Mouse (Mus musculus): ENCODE results near the gene Frmd4a. TPM values are rescaled to one million over a fixed set of nuclear protein-coding genes. Genes with fewer than 3 reads are reported as not detected.

Gene Frmd4a
- total and polyA plus RNA-seq, 3 experiments = 10.4 to 21.0 (median 20.0) TPM

GRCm38 (mm10) chr2:4507887-4508615 lies 490.5 kb downstream of the Frmd4a start:
- no peak overlapping the region for H3K9ac ChIP-seq (ENCODE audit: low read depth, low read length)
- no peaks in the 10 kb centered on the region for H3K36me3 ChIP-seq (ENCODE audit: control insufficient read depth, insufficient read depth, low read length)
- H3K27me3 ChIP-seq (ENCODE audit: control insufficient read depth, insufficient read depth, low read length) = no peaks in the 10 kb centered on the region
- H3K4me3 ChIP-seq = no peak overlapping the region
- no peaks in the 10 kb centered on the region for H3K79me2 ChIP-seq (replicated peaks; ENCODE audit: control insufficient read depth, insufficient read depth, low read length)
- H3K27ac ChIP-seq = no peak overlapping the region
- H3K4me1 ChIP-seq (ENCODE audit: control insufficient read depth, insufficient read depth, low read length) = peaks cover 9% of the 10 kb centered on the region
- intact Hi-C loops (cut with DNase I) = no loop called here
- no peak for DNase-seq
- 86% methylated on average over 13 of the region's 13 CpGs for WGBS
- TF ChIP-seq EP300 (IDR thresholded peaks at IDR 0.05; ENCODE audit: insufficient read depth, low read depth, low read length) (no peak), CTCF (IDR thresholded peaks at IDR 0.05) (no peak), POLR2A (IDR thresholded peaks at IDR 0.05; ENCODE audit: insufficient read depth, low read depth, low read length) (no peak)

GRCm38 (mm10) chr2:4508959-4509615 lies 491.6 kb downstream of the Frmd4a start:
- H3K79me2 ChIP-seq (replicated peaks; ENCODE audit: control insufficient read depth, insufficient read depth, low read length) = no peaks in the 10 kb centered on the region
- intact Hi-C loops (cut with DNase I) = no loop called here
- no peak overlapping the region; the same call in 1 of the 2 replicates for H3K27ac ChIP-seq
- H3K4me3 ChIP-seq = no peak overlapping the region
- 52% methylated on average over 10 of the region's 10 CpGs for WGBS
- peaks cover 8% of the 10 kb centered on the region for H3K4me1 ChIP-seq (ENCODE audit: control insufficient read depth, insufficient read depth, low read length)
- no peak for DNase-seq
- H3K9ac ChIP-seq (ENCODE audit: low read depth, low read length) = no peak overlapping the region
- no peaks in the 10 kb centered on the region for H3K27me3 ChIP-seq (ENCODE audit: control insufficient read depth, insufficient read depth, low read length)
- TF ChIP-seq EP300 (IDR thresholded peaks at IDR 0.05; ENCODE audit: insufficient read depth, low read depth, low read length) (no peak), CTCF (IDR thresholded peaks at IDR 0.05) (no peak), POLR2A (IDR thresholded peaks at IDR 0.05; ENCODE audit: insufficient read depth, low read depth, low read length) (no peak)
- H3K36me3 ChIP-seq (ENCODE audit: control insufficient read depth, insufficient read depth, low read length) = no peaks in the 10 kb centered on the region

- 59% methylated on average over 5 of the region's 5 CpGs for WGBS
- Histone ChIP-seq H3K36me3 (ENCODE audit: control insufficient read depth, insufficient read depth, low read length) (no peaks in the 10 kb centered on the region), H3K9ac (ENCODE audit: low read depth, low read length) (no peak overlapping the region), H3K4me3 (no peak overlapping the region), H3K4me1 (ENCODE audit: control insufficient read depth, insufficient read depth, low read length) (peaks cover 6% of the 10 kb centered on the region), H3K27me3 (ENCODE audit: control insufficient read depth, insufficient read depth, low read length) (no peaks in the 10 kb centered on the region), H3K79me2 (replicated peaks; ENCODE audit: control insufficient read depth, insufficient read depth, low read length) (no peaks in the 10 kb centered on the region), H3K27ac (0 out of 2 replicates have a peak overlapping the region, but pooled peaks have one; percentile 16)
- intact Hi-C loops (cut with DNase I) = no loop called here
- no peak for DNase-seq
- TF ChIP-seq EP300 (IDR thresholded peaks at IDR 0.05; ENCODE audit: insufficient read depth, low read depth, low read length) (no peak), POLR2A (IDR thresholded peaks at IDR 0.05; ENCODE audit: insufficient read depth, low read depth, low read length) (no peak), CTCF (IDR thresholded peaks at IDR 0.05) (no peak)
These were observed 492.2 kb downstream of the Frmd4a start for GRCm38 (mm10) chr2:4509739-4510138.

- no peaks in the 10 kb centered on the region for H3K36me3 ChIP-seq (ENCODE audit: control insufficient read depth, insufficient read depth, low read length)
- no peak for DNase-seq
- H3K4me1 ChIP-seq (ENCODE audit: control insufficient read depth, insufficient read depth, low read length) = peaks cover 6% of the 10 kb centered on the region
- no peak for TF ChIP-seq POLR2A (IDR thresholded peaks at IDR 0.05; ENCODE audit: insufficient read depth, low read depth, low read length)
- no peak for TF ChIP-seq EP300 (IDR thresholded peaks at IDR 0.05; ENCODE audit: insufficient read depth, low read depth, low read length)
- TF ChIP-seq CTCF (IDR thresholded peaks at IDR 0.05) = no peak
- intact Hi-C loops (cut with DNase I) = no loop called here
- no peak overlapping the region for H3K4me3 ChIP-seq
- H3K27me3 ChIP-seq (ENCODE audit: control insufficient read depth, insufficient read depth, low read length) = no peaks in the 10 kb centered on the region
- H3K79me2 ChIP-seq (replicated peaks; ENCODE audit: control insufficient read depth, insufficient read depth, low read length) = no peaks in the 10 kb centered on the region
- 76% methylated on average over 11 of the region's 11 CpGs for WGBS
- H3K27ac ChIP-seq = 0 out of 2 replicates have a peak overlapping the region, but pooled peaks have one; percentile 16
- H3K9ac ChIP-seq (ENCODE audit: low read depth, low read length) = no peak overlapping the region
These were observed 492.9 kb downstream of the Frmd4a start for GRCm38 (mm10) chr2:4510208-4511079.

- 88% methylated on average over 2 of the region's 2 CpGs for WGBS
These were observed 493.5 kb downstream of the Frmd4a start for GRCm38 (mm10) chr2:4511080-4511386.

More at GRCm38 (mm10) chr2:4511080-4511386, 493.5 kb downstream of the Frmd4a start:
- H3K27me3 ChIP-seq (ENCODE audit: control insufficient read depth, insufficient read depth, low read length) = no peaks in the 10 kb centered on the region
- peaks cover 6% of the 10 kb centered on the region for H3K4me1 ChIP-seq (ENCODE audit: control insufficient read depth, insufficient read depth, low read length)
- no peak overlapping the region for H3K4me3 ChIP-seq
- no peak overlapping the region for H3K27ac ChIP-seq
- H3K79me2 ChIP-seq (replicated peaks; ENCODE audit: control insufficient read depth, insufficient read depth, low read length) = no peaks in the 10 kb centered on the region
- H3K9ac ChIP-seq (ENCODE audit: low read depth, low read length) = no peak overlapping the region
- no peak for TF ChIP-seq POLR2A (IDR thresholded peaks at IDR 0.05; ENCODE audit: insufficient read depth, low read depth, low read length)
- TF ChIP-seq EP300 (IDR thresholded peaks at IDR 0.05; ENCODE audit: insufficient read depth, low read depth, low read length) = no peak
- no peak for TF ChIP-seq CTCF (IDR thresholded peaks at IDR 0.05)
- no peaks in the 10 kb centered on the region for H3K36me3 ChIP-seq (ENCODE audit: control insufficient read depth, insufficient read depth, low read length)
- intact Hi-C loops (cut with DNase I) = no loop called here
- no peak for DNase-seq
